Mouse (Mus musculus): ENCODE measurements around the gene Siah3.
"Not testable (repeated sequence)": the region's sequence is repeated elsewhere in the genome, so short reads cannot be mapped to it uniquely, and the experiment has no call there.

Gene Siah3

DNA sequence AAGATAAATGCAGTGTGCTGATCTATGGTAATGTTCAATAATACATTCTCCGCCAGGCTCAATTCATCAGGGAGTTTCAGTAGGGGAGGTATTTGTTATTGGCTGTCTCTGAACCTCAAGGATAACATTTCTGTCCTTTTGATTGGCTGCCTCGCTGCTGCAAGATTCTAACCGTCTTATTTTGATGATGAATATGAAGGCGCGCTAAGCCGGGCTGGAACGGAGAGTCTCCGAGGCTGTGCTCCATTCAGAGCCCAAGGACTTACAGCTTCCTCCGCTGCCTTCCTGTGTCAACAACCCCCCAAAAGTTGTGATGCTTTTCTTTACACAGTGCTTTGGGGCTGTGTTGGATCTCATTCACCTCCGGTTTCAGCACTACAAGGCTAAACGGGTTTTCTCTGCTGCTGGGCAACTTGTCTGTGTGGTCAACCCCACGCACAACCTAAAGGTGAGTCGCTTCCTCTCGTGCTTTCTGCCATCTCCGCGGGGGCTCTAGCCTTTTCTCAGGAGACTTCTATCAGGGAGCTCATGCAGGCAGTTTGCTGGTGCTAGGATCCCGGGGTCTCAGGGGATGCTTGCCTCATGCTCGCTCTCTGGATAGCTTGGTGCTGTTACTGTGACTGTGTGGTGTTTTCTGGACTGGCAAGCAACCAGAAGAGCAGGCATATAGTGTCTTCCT is at the start of gene Siah3:
Gene Siah3 (plus strand): TSS at position 240 of the 679 bp plus-strand sequence.
- DNase-seq (ENCODE audit: low read depth, low spot score): peak; percentile 18
- Histone ChIP-seq H3K36me3 (ENCODE audit: control insufficient read depth, insufficient read depth, low read length, poor library complexity, severe bottlenecking) (no peaks in the 10 kb centered on the region), H3K27me3 (ENCODE audit: control insufficient read depth, insufficient read depth, low read length, poor library complexity, severe bottlenecking) (no peaks in the 10 kb centered on the region)

DNA sequence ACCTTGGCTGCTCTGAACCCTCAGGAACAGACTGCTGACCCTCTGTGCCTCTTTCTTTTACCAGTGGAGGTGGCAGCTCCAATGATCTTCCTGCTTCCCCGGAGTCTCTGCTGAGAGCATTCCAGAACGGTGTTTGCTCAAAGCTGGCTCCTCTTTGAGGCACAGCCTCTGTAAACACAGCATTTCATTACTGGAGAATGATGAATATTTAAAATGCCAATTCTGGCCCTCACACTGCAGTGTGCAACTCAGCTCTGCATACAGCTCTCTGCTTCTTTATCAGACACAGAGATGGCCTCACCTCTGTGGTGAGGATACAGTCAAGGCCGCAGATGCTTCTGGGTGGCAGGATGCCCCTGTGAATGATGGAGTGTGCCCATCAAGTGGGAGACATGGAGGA is 46.0 kb upstream of the Siah3 start:
- DNase-seq (ENCODE audit: low read depth, low spot score): no peak
- H3K36me3 ChIP-seq (ENCODE audit: control insufficient read depth, insufficient read depth, low read length, poor library complexity, severe bottlenecking): no peaks in the 10 kb centered on the region
- H3K27me3 ChIP-seq (ENCODE audit: control insufficient read depth, insufficient read depth, low read length, poor library complexity, severe bottlenecking): no peaks in the 10 kb centered on the region

- H3K27me3 ChIP-seq (ENCODE audit: control insufficient read depth, insufficient read depth, low read length, poor library complexity, severe bottlenecking): no peaks in the 10 kb centered on the region
- no peak for DNase-seq (ENCODE audit: low read depth, low spot score)
Observed at GRCm38 (mm10) chr14:75410392-75410791, 45.4 kb upstream of the Siah3 start.

DNA sequence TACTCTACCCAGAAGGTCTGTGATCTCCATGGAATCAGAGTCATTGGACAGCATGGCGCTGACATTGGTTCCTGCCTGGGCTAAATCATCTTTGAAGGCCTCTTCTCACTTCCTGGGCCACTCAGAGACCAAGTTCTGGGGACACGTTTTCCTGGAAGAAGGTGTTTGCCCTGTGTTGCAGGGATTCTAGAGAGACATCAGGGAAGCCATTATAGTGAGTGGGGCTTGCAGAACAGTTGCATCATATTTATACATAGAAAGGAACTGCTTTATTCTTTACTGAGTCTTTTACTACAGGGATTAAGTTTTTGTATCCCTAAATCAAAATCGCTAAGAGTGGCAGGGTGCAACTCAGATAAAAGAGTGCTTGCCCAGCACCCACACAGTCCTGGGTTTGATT is 37.1 kb upstream of the Siah3 start:
- H3K27me3 ChIP-seq (ENCODE audit: control insufficient read depth, insufficient read depth, low read length, poor library complexity, severe bottlenecking): no peaks in the 10 kb centered on the region
- no peak for DNase-seq (ENCODE audit: low read depth, low spot score)
- no peaks in the 10 kb centered on the region for H3K36me3 ChIP-seq (ENCODE audit: control insufficient read depth, insufficient read depth, low read length, poor library complexity, severe bottlenecking)

More at GRCm38 (mm10) chr14:75410392-75410791, 45.4 kb upstream of the Siah3 start:
- no peaks in the 10 kb centered on the region for H3K36me3 ChIP-seq (ENCODE audit: control insufficient read depth, insufficient read depth, low read length, poor library complexity, severe bottlenecking)

- Histone ChIP-seq H3K36me3 (ENCODE audit: control insufficient read depth, insufficient read depth, low read length, poor library complexity, severe bottlenecking) (no peaks in the 10 kb centered on the region), H3K27me3 (ENCODE audit: control insufficient read depth, insufficient read depth, low read length, poor library complexity, severe bottlenecking) (no peaks in the 10 kb centered on the region)
- DNase-seq (ENCODE audit: low read depth, low spot score): no peak
Observed at GRCm38 (mm10) chr14:75419876-75420275, 35.9 kb upstream of the Siah3 start.

GRCm38 (mm10) chr14:75420811-75421210 is 35.0 kb upstream of the Siah3 start:
- no peak for DNase-seq (ENCODE audit: low read depth, low spot score)
- no peaks in the 10 kb centered on the region for H3K27me3 ChIP-seq (ENCODE audit: control insufficient read depth, insufficient read depth, low read length, poor library complexity, severe bottlenecking)
- no peaks in the 10 kb centered on the region for H3K36me3 ChIP-seq (ENCODE audit: control insufficient read depth, insufficient read depth, low read length, poor library complexity, severe bottlenecking)

- Histone ChIP-seq H3K36me3 (ENCODE audit: control insufficient read depth, insufficient read depth, low read length, poor library complexity, severe bottlenecking) (no peaks in the 10 kb centered on the region), H3K27me3 (ENCODE audit: control insufficient read depth, insufficient read depth, low read length, poor library complexity, severe bottlenecking) (no peaks in the 10 kb centered on the region)
- no peak for DNase-seq (ENCODE audit: low read depth, low spot score)
Observed at GRCm38 (mm10) chr14:75431173-75431786, 24.5 kb upstream of the Siah3 start.

GRCm38 (mm10) chr14:75432850-75433249 is 22.9 kb upstream of the Siah3 start:
- no peaks in the 10 kb centered on the region for H3K36me3 ChIP-seq (ENCODE audit: control insufficient read depth, insufficient read depth, low read length, poor library complexity, severe bottlenecking)
- H3K27me3 ChIP-seq (ENCODE audit: control insufficient read depth, insufficient read depth, low read length, poor library complexity, severe bottlenecking): no peaks in the 10 kb centered on the region
- no peak for DNase-seq (ENCODE audit: low read depth, low spot score)

- no peak for DNase-seq (ENCODE audit: low read depth, low spot score)
- H3K27me3 ChIP-seq (ENCODE audit: control insufficient read depth, insufficient read depth, low read length, poor library complexity, severe bottlenecking): no peaks in the 10 kb centered on the region
- no peaks in the 10 kb centered on the region for H3K36me3 ChIP-seq (ENCODE audit: control insufficient read depth, insufficient read depth, low read length, poor library complexity, severe bottlenecking)
Observed at GRCm38 (mm10) chr14:75434576-75434975, 21.2 kb upstream of the Siah3 start.

DNA sequence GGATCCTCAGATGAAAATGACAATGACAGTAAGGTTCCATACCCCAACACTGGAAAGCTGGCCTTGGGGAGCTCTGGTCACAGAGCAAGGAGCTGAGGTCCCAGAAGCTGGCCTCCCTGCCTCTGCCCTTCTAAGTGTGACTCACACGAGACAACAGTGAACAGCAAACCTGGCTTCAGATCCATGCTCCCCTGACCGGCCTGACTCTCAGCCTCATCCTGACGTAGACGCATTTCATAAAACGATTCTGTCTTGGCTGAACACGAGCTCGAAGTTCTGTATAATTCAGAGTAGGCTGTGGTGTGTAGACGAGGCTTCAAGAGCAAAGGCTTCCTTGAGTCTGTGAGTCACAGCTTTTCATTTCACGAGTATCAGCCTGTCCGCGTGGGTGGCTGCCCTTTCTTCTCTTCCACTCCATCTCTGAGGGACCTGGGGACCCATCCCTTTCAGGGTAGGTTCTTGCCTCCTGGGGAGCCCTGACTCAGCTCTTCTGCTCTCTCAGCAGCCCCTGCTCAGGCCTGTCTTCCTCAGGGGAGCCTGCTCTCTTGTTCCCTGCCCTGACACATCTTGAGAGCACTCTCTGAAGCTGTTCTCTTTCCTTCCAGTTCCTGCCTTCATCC is 11.2 kb upstream of the Siah3 start:
- Histone ChIP-seq H3K36me3 (ENCODE audit: control insufficient read depth, insufficient read depth, low read length, poor library complexity, severe bottlenecking) (no peaks in the 10 kb centered on the region), H3K27me3 (ENCODE audit: control insufficient read depth, insufficient read depth, low read length, poor library complexity, severe bottlenecking) (no peaks in the 10 kb centered on the region)
- peak; percentile 14 for DNase-seq (ENCODE audit: low read depth, low spot score)

DNA sequence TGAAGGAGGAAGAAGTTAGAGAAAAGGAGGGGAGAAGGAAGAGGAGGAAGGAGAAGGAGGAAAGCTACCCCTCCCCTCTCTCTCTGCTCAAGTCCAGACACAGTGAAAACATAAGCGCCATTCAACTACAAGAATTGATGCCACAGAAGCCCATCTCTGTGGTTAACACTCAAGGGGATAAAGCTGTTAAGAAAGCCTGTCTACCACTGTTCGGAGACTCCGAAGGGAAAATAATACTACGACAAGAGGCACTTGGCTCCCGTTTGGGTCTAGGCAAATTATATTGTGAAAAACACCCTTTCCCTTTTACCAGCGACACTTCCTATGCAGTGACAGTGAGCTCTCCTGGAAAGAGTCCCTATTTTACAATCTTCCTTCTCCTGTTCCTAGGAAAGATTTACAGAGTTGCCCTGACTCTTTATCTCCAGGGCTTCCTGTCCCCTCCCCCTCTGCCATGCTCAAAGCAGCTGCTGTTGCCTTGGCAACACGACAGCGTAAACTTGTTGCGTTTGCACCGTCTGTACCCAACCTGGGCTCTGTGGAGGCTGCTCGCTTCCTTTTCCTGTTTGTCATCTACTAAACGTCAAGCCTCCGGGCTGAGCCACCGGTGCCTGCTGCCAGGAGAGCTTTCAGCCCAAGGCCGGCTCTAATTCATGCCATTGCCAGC is 10.4 kb upstream of the Siah3 start:
- no peaks in the 10 kb centered on the region for H3K27me3 ChIP-seq (ENCODE audit: control insufficient read depth, insufficient read depth, low read length, poor library complexity, severe bottlenecking)
- DNase-seq (ENCODE audit: low read depth, low spot score): peak; percentile 93
- no peaks in the 10 kb centered on the region for H3K36me3 ChIP-seq (ENCODE audit: control insufficient read depth, insufficient read depth, low read length, poor library complexity, severe bottlenecking)

DNA sequence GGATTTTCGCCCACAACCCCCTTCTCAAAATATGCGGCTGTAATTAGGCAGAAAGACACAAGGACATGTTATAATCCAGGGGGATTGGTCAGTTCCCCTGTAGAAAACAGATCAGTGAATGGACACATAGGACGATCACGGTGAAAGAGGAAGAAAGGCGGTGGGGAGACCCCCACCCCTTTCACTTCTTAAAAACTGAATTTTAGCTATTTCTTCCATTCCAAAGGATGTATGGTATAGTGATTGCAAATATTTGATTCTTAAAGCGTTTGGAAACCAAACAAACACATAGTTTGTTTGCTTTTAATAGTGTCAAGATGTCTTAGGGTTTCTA is 9.9 kb upstream of the Siah3 start:
- Histone ChIP-seq H3K27me3 (ENCODE audit: control insufficient read depth, insufficient read depth, low read length, poor library complexity, severe bottlenecking) (no peaks in the 10 kb centered on the region), H3K36me3 (ENCODE audit: control insufficient read depth, insufficient read depth, low read length, poor library complexity, severe bottlenecking) (no peaks in the 10 kb centered on the region)
- no peak for DNase-seq (ENCODE audit: low read depth, low spot score)

DNA sequence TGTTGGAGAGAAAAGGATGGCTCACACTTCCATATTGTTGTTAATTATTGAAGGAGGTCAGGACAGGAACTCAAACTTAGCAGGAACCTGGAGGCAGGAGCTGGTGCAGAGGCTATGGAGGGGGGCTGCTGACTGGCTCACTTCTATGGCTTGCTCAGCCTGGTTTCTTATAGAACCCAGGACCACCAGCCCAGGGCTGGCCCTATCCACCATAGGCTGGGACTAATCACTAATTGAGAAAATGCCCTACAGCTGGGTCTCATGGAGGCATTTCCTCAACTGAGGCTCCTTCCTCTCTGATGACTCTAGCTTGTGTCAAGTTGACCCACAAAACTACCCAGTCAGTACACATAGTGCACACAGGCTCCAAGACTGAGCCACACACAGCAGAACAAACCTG is 9.5 kb upstream of the Siah3 start:
- not testable (repeated sequence) for H3K36me3 ChIP-seq (ENCODE audit: control insufficient read depth, insufficient read depth, low read length, poor library complexity, severe bottlenecking); DNase-seq (ENCODE audit: low read depth, low spot score); H3K27me3 ChIP-seq (ENCODE audit: control insufficient read depth, insufficient read depth, low read length, poor library complexity, severe bottlenecking)

DNA sequence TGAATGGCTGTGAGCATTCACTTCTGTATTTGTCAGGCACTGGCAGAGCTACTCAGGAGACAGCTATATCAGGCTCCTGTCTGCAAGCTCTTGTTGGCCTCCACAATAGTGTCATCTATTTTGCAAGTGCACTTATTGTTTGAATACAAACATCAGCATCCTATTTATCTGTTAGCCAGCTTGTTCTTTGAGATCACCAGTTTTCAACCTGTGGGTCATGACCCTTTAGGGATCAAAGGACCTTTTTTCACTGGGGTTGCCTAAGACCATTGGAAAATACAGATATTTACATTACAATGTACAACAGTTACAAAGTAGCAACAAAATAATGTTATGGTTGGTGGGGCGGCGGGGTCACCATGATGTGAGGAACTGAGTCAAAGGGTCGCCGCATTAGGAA is 1.9 kb upstream of the Siah3 start:
- H3K27me3 ChIP-seq (ENCODE audit: control insufficient read depth, insufficient read depth, low read length, poor library complexity, severe bottlenecking): no peaks in the 10 kb centered on the region
- H3K36me3 ChIP-seq (ENCODE audit: control insufficient read depth, insufficient read depth, low read length, poor library complexity, severe bottlenecking): no peaks in the 10 kb centered on the region
- DNase-seq (ENCODE audit: low read depth, low spot score): no peak

GRCm38 (mm10) chr14:75454716-75455115 is 1.1 kb upstream of the Siah3 start:
- H3K27me3 ChIP-seq (ENCODE audit: control insufficient read depth, insufficient read depth, low read length, poor library complexity, severe bottlenecking): no peaks in the 10 kb centered on the region
- DNase-seq (ENCODE audit: low read depth, low spot score): peak; percentile 11
- H3K36me3 ChIP-seq (ENCODE audit: control insufficient read depth, insufficient read depth, low read length, poor library complexity, severe bottlenecking): no peaks in the 10 kb centered on the region
